Mouse (Mus musculus): Measurements from ENCODE around the gene Sec1. TPM values are rescaled to one million over a fixed set of nuclear protein-coding genes. Genes with fewer than 3 reads are reported as not detected.

Sec1 gene
- polyA plus RNA-seq, 1 experiment from 2014 or later = 1.1 TPM

DNA sequence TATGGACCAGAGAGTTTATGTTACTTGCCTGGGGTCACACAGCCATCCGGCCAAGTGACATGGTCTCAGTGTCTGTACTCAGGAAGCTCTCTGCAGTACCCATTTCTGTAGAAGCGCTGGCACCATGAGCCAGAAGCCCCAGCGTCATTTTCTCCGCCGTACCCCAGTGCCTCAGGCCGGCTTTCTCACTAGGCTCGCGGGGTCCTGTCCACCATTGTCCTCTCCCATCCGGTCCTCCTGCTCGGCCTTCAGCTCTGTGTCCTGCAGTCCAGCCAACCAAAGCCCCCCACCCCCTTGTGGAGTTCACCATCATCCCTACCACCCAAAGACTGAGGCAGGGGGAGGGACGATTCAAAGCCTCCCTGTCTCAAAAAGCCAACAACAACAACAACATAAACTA is 7.4 kb upstream of the Sec1 start:
- Histone ChIP-seq H3K4me1 (peaks cover 56% of the 10 kb centered on the region), H3K36me3 (no peaks in the 10 kb centered on the region), H3K9me3 (replicated peaks) (no peaks in the 10 kb centered on the region), H3K9ac (no peak overlapping the region), H3K27me3 (peaks cover 28% of the 10 kb centered on the region), H3K27ac (no peak overlapping the region), H3K4me2 (replicated peaks) (peak overlapping the region; percentile 68), H3K4me3 (no peak overlapping the region)
- no peak for ATAC-seq (ENCODE audit: low FRiP score)
- 90% methylated on average over 11 of the region's 11 CpGs for WGBS

DNA sequence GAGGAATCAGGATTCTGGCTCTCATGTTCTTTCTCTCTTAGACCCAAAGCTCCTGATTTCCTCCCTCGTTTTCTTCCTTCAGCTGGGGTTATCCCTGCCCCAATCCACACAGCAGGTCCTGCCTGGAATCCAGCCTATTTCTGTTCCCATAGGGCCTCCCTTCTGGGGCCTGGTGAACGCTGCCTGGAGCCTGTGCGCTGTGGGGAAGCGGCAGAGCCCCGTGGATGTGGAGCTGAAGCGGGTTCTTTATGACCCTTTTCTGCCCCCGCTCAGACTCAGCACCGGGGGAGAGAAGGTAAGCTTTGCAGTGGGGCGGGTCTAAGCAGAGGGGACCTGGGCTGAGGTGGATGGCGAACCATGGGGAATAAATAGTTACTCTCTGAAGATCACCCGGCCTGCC is 6.9 kb upstream of the Sec1 start:
- peak overlapping the region; percentile 62 for H3K27ac ChIP-seq
- H3K4me1 ChIP-seq = peaks cover 50% of the 10 kb centered on the region

DNA sequence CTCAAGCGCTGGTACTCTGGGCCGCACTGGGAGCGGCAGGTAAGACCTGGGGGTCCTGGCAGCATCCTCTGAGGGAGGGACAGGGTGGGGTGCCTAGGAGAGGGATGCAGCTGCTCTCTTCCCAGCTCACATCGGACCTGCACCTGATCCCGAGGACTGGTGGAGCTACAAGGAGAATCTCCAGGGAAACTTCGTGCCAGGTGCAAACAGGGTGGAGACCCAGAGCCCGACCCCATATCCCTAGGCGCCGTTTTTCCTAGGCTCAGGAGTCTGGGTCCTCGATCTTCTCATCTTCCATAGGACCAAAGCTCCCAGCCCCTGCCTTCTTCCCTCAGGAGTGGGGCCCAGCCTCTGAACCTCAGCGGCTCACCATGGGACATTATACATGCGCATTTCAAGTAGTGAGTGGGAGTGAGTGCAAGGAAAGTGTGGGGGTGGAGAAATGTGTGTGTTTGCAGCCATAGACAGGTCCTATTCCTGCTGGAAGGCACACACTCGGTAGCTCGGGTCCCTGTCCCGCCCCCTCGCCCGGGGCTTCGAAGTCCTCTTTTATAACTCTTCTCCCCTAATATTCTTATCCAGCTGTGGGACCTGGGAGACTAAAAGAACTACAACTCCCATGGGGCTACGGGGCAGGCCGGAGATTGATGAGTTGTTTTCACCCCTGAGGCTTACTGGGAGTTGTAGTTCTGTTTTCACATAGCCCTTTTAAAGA is 6.3 kb upstream of the Sec1 start:
- Histone ChIP-seq H3K9me3 (replicated peaks) (no peaks in the 10 kb centered on the region), H3K4me1 (peaks cover 46% of the 10 kb centered on the region), H3K27me3 (peaks cover 28% of the 10 kb centered on the region), H3K27ac (peak overlapping the region; percentile 68; the same call in 1 of the 2 replicates), H3K4me2 (replicated peaks) (peak overlapping the region; percentile 68), H3K36me3 (no peaks in the 10 kb centered on the region), H3K4me3 (peak overlapping the region; percentile 45), H3K9ac (peak overlapping the region; percentile 67)
- ATAC-seq (ENCODE audit: low FRiP score) = peak; percentile 9
- under 1% methylated on average over 20 of the region's 20 CpGs for WGBS

More for the DNA sequence above, 6.9 kb upstream of the Sec1 start:
- H3K9me3 ChIP-seq (replicated peaks) = no peaks in the 10 kb centered on the region
- H3K9ac ChIP-seq = peak overlapping the region; percentile 33; the same call in 1 of the 2 replicates
- peak overlapping the region; percentile 68 for H3K4me2 ChIP-seq (replicated peaks)
- no peaks in the 10 kb centered on the region for H3K36me3 ChIP-seq
- 27% methylated on average over 11 of the region's 11 CpGs for WGBS
- peaks cover 28% of the 10 kb centered on the region for H3K27me3 ChIP-seq
- ATAC-seq (ENCODE audit: low FRiP score) = no peak
- H3K4me3 ChIP-seq = peak overlapping the region; percentile 45

DNA sequence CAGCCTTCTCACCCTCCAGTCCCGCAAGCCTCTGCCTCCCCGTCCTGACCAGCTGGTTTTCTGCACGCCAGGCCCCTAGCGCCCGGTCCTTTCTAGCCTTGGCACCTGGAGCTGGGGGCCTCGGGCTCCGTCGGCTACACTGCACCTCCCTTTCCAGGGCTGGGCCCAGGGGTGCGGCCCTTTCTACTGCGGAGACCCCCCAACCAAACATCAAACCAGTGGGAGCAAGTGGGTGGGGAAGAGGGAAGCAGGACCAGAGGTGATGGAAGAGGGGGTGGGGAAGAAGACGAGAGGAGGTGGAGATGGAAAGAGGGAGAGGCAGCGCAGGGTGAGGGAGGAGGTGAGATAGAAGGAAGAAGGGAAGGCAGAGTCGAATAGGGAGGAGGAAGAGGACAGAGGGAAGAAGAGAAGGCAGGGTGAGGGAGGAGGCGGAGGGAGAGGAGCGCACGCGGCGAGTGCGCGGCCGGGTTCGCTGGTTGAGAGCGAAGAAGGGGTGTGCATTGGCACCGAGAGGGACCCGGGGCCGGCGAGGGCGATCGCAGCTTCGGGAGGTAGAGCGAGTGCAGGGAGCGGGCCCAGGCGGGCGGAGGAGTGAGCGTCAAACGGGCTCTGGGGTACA is 5.4 kb upstream of the Sec1 start, which contains the start of gene Car11:
Gene Car11 (plus strand): TSS at position 321 of the 619 bp plus-strand sequence.
- Histone ChIP-seq H3K27me3 (peaks cover 28% of the 10 kb centered on the region), H3K9me3 (replicated peaks) (no peaks in the 10 kb centered on the region), H3K36me3 (no peaks in the 10 kb centered on the region), H3K9ac (peak within 1 kb of the TSS; percentile 67), H3K27ac (peak within 1 kb of the TSS; percentile 68), H3K4me3 (peak within 1 kb of the TSS; percentile 45), H3K4me1 (peaks cover 45% of the 10 kb centered on the region), H3K4me2 (replicated peaks) (peak within 1 kb of the TSS; percentile 68)
- 2% methylated on average over 36 of the region's 36 CpGs for WGBS
- ATAC-seq (ENCODE audit: low FRiP score) = no peak

DNA sequence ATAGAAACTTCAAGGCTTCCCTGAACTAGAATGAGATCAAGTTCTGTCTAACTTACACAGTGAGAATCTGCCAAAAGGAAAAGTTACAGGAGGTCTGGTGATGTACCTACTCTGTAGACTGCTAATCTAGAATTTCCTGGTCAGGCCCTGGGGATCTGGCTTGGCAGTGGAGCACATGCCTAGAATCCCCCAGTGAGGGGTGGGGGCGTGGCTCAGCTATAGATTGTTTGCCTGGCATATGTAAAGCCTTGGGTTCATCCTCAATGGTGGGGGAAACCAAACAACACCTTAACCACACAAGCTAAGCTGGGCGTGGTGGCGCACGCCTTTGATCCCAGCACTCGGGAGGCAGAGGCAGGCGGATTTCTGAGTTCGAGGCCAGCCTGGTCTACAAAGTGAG is 3.7 kb upstream of the Sec1 start:
- no peak overlapping the region for H3K4me2 ChIP-seq (replicated peaks)
- peaks cover 35% of the 10 kb centered on the region for H3K4me1 ChIP-seq
- H3K9me3 ChIP-seq (replicated peaks) = no peaks in the 10 kb centered on the region
- H3K4me3 ChIP-seq = no peak overlapping the region
- no peaks in the 10 kb centered on the region for H3K36me3 ChIP-seq
- WGBS = 90% methylated on average over 6 of the region's 7 CpGs
- H3K9ac ChIP-seq = no peak overlapping the region
- peaks cover 29% of the 10 kb centered on the region for H3K27me3 ChIP-seq
- no peak overlapping the region for H3K27ac ChIP-seq
- ATAC-seq (ENCODE audit: low FRiP score) = no peak

DNA sequence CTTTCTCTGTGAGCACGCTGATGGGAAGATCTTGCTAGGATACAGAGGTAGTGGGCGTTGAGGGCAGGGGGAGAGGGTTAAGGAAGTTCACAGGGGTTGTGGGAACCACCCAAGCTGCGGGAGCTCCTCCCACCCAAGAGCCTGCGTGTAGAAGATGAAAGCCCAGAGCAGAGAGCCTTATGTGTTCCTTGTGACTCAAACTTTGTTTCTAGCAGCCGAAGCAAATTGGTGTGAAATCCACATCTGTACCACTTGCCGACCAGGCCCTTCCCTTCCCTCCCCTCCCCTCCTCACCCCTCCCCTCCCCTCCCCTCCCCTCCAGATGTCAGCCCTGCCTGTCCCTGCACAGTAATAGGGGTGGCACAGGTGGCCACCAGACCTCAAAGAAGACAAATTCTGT is 896 bp upstream of the Sec1 start:
- peak; percentile 24 for ATAC-seq (ENCODE audit: low FRiP score)
- peaks cover 14% of the 10 kb centered on the region for H3K4me1 ChIP-seq
- H3K9me3 ChIP-seq (replicated peaks) = no peaks in the 10 kb centered on the region
- no peak overlapping the region for H3K4me2 ChIP-seq (replicated peaks)
- H3K27ac ChIP-seq = no peak overlapping the region
- H3K9ac ChIP-seq = no peak overlapping the region
- WGBS = 8% methylated on average over 6 of the region's 6 CpGs
- H3K27me3 ChIP-seq = peaks cover 33% of the 10 kb centered on the region
- H3K36me3 ChIP-seq = no peaks in the 10 kb centered on the region
- H3K4me3 ChIP-seq = no peak overlapping the region

DNA sequence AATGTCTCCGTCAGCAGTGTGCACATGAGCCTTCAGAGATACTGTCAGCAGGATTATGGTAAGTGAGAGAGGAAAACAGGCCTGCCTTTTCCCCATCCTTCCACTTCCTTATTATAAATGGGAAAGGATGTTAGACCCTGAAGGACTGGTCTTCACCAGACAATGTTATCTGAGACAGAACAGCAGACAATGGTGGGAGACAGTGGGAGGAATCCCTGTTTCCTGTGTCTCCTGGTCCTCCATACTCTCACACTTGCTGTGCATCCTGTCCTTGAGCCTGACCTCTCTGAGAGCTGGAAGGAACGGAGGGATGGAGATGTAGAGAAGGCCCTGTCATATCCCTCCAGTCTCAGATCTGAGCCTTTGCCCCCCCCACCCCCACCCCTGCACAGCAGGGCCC is 1.8 kb downstream of the Sec1 start:
- H3K27me3 ChIP-seq = peaks cover 18% of the 10 kb centered on the region
- no peak overlapping the region for H3K4me3 ChIP-seq
- H3K9ac ChIP-seq = no peak overlapping the region
- no peaks in the 10 kb centered on the region for H3K9me3 ChIP-seq (replicated peaks)
- no peak overlapping the region for H3K27ac ChIP-seq
- H3K4me2 ChIP-seq (replicated peaks) = no peak overlapping the region
- 81% methylated on average over 2 of the region's 2 CpGs for WGBS
- ATAC-seq (ENCODE audit: low FRiP score) = no peak
- no peaks in the 10 kb centered on the region for H3K36me3 ChIP-seq
- peaks cover 5% of the 10 kb centered on the region; the same call in 1 of the 2 replicates for H3K4me1 ChIP-seq

DNA sequence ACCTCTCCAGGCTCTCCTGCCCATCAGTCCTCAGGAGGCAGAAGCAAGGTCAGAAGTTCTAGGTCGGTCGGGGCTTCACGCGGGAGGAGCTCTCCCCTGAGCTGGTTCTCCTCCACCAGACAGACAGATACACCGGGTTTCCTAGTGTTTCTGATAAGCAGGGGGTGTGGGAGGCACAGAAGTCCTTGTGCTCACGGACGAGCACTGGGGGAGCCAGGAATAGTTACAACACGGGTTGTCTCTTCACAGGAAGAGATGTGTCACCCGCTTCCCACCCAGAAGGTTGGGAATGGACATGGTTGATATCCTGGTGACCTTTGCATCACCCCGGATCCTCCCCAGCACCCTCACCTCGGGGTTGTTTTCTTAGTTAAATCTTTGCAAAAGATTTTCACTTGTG is 4.4 kb downstream of the Sec1 start:
- Histone ChIP-seq H3K9ac (no peak overlapping the region), H3K27ac (no peak overlapping the region), H3K36me3 (no peaks in the 10 kb centered on the region), H3K9me3 (replicated peaks) (no peaks in the 10 kb centered on the region), H3K4me3 (no peak overlapping the region), H3K4me1 (peaks cover 12% of the 10 kb centered on the region), H3K4me2 (replicated peaks) (no peak overlapping the region), H3K27me3 (peaks cover 22% of the 10 kb centered on the region)
- ATAC-seq (ENCODE audit: low FRiP score) = no peak
- 70% methylated on average over 11 of the region's 11 CpGs for WGBS

DNA sequence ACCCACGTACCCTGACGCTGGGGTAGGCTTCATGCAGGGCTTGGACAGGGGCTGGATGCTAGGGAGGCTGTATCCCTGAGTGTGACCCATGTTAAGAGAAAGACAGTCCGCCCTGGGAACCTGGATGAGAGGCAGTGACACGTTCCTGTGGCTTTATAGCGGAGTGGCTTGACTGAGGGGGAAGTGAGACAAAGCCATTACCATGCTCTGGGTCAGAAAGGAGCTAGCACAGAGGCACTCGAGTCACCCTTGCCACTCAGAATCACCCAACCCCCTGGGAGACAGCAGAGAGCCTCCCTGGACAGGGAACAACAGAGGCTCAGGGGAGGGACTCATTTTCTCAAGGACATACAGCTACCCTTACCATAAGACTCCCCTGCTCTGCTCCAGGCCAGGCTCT is 5.1 kb downstream of the Sec1 start:
- peaks cover 12% of the 10 kb centered on the region for H3K4me1 ChIP-seq
- WGBS = 69% methylated on average over 6 of the region's 6 CpGs
- H3K4me3 ChIP-seq = no peak overlapping the region
- H3K4me2 ChIP-seq (replicated peaks) = no peak overlapping the region
- peaks cover 22% of the 10 kb centered on the region for H3K27me3 ChIP-seq
- H3K36me3 ChIP-seq = no peaks in the 10 kb centered on the region
- H3K9me3 ChIP-seq (replicated peaks) = no peaks in the 10 kb centered on the region
- H3K27ac ChIP-seq = no peak overlapping the region
- no peak overlapping the region for H3K9ac ChIP-seq
- no peak for ATAC-seq (ENCODE audit: low FRiP score)

DNA sequence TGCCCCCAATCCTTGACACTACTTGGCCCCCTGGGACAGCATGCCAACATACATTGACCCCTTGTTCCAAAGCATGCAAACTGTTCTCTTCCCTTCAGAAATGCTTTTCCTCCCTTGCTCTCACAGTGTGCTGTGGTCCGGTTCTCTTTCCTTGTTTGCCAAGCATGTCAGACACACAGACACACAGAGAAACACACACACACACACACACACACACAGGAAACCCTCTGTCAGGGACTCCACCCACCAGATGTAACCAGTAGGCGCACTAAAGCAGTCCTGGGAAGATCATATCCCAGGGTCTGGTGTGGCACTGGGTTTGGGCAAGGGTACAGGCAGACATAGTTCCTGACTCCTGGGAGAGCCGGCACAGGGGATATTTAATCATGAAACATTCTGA is 7.4 kb downstream of the Sec1 start:
- Histone ChIP-seq H3K4me2 (replicated peaks) (no peak overlapping the region), H3K9me3 (replicated peaks) (no peaks in the 10 kb centered on the region), H3K27ac (no peak overlapping the region), H3K9ac (no peak overlapping the region), H3K27me3 (peaks cover 24% of the 10 kb centered on the region), H3K4me1 (peaks cover 20% of the 10 kb centered on the region), H3K4me3 (no peak overlapping the region), H3K36me3 (no peaks in the 10 kb centered on the region)
- no peak for ATAC-seq (ENCODE audit: low FRiP score)
- 58% methylated on average over 3 of the region's 3 CpGs for WGBS

DNA sequence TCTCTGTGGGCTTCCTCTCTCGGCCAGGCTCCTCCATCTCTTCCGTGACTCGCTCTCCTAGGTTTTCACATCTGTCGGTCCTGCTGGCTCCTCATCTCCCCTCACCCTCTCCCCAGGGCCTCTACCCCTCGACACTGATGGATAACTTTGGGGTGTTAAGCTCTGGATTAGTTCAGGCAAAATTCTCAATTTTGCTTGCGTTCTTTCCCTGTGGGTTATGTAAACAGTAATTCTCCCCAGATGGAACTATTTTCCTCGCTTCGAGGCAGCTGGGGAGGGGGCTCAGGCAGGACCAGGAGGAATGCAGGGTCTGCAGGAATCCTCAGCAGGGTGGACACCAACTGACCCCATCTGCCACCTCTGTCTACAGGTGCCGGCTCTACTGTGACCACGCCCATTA is 8.4 kb downstream of the Sec1 start:
- Histone ChIP-seq H3K27ac (no peak overlapping the region), H3K36me3 (no peaks in the 10 kb centered on the region), H3K4me3 (no peak overlapping the region), H3K9ac (no peak overlapping the region; the same call in 1 of the 2 replicates), H3K27me3 (peaks cover 22% of the 10 kb centered on the region), H3K4me2 (replicated peaks) (no peak overlapping the region), H3K9me3 (replicated peaks) (no peaks in the 10 kb centered on the region), H3K4me1 (peaks cover 20% of the 10 kb centered on the region)
- WGBS = 52% methylated on average over 10 of the region's 10 CpGs
- ATAC-seq (ENCODE audit: low FRiP score) = no peak

DNA sequence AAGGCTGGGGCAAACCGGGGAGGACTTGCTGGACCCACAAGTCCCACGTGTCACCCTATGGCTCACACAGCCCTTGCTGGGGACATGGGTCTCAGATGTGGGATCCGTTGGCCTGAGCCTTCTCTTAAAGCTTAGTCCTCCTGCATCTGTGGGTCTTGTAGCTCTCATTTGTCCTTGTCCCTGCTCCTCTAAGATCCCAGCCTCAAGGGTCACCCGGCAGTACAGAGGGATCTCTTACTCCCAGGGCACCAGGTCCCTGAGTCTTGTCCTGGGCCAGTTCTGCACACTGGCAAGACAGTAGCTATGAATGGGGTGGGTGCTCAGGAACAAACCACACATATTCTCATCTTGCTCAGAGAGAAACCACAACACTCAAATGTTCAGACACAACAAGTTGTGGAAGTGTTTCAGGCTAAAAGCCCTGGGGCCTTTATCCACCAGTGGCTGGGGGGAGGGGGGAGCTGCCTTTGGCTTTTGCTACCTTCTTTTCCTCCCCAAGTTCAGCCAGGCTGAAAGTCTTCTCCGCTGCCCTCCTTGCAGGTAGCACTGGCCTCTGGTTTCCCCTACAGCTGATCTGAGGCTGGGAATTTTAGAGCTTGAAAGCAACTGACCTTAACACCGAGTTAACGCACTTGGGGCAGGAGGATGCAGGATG is 10.7 kb downstream of the Sec1 start, which contains the start of gene Ntn5:
Gene Ntn5 (plus strand): TSS at position 627 of the 655 bp plus-strand sequence.
- no peak for ATAC-seq (ENCODE audit: low FRiP score)
- peaks cover 11% of the 10 kb centered on the region; the same call in 1 of the 2 replicates for H3K27me3 ChIP-seq
- H3K4me2 ChIP-seq (replicated peaks) = no peak within 1 kb of the TSS
- H3K27ac ChIP-seq = 0 out of 2 replicates have a peak within 1 kb of the TSS, but pooled peaks have one; percentile 68
- H3K9me3 ChIP-seq (replicated peaks) = no peaks in the 10 kb centered on the region
- H3K9ac ChIP-seq = no peak within 1 kb of the TSS
- H3K4me1 ChIP-seq = peaks cover 20% of the 10 kb centered on the region
- WGBS = 73% methylated on average over 7 of the region's 7 CpGs
- H3K36me3 ChIP-seq = no peaks in the 10 kb centered on the region
- H3K4me3 ChIP-seq = no peak within 1 kb of the TSS

Data from hindbrain, embryonic 12.5 days (tissue).